Mouse (Mus musculus): ENCODE data around the gene Olfr374. TPM values are rescaled to one million over a fixed set of nuclear protein-coding genes. Genes with fewer than 3 reads are reported as not detected.

Gene Olfr374
- polyA plus RNA-seq, 1 experiment from 2014 or later: 0.28 TPM

GRCm38 (mm10) chr8:72143256-72143824 lies 36.5 kb downstream of the Olfr374 start:
- Histone ChIP-seq H3K9ac (ENCODE audit: low read length) (no peak overlapping the region), H3K9me3 (ENCODE audit: control insufficient read depth, low read length) (no peaks in the 10 kb centered on the region), H3K27ac (ENCODE audit: low read depth) (no peak overlapping the region), H3K27me3 (replicated peaks; ENCODE audit: control insufficient read depth, insufficient read depth, low read length) (no peaks in the 10 kb centered on the region), H3K4me2 (ENCODE audit: low read length) (no peak overlapping the region), H3K36me3 (ENCODE audit: control insufficient read depth, insufficient read depth, low read length) (peaks cover 100% of the 10 kb centered on the region), H3K4me3 (ENCODE audit: low read depth, low read length) (no peak overlapping the region), H3K4me1 (replicated peaks; ENCODE audit: control insufficient read depth, insufficient read depth, low read length) (0 out of 2 replicates have a peak, but pooled peaks cover under 1% of the 10 kb centered on the region)
- DNase-seq (ENCODE audit: low spot score) (no peak), ATAC-seq (replicated peaks; ENCODE audit: low FRiP score, low TSS enrichment, low read depth) (no peak)
- 94% methylated on average over 13 of the region's 13 CpGs for WGBS

GRCm38 (mm10) chr8:72144345-72144975 lies 37.6 kb downstream of the Olfr374 start:
- no peak overlapping the region for H3K4me3 ChIP-seq (ENCODE audit: low read depth, low read length)
- no peak overlapping the region for H3K27ac ChIP-seq (ENCODE audit: low read depth)
- no peaks in the 10 kb centered on the region for H3K9me3 ChIP-seq (ENCODE audit: control insufficient read depth, low read length)
- no peaks in the 10 kb centered on the region for H3K4me1 ChIP-seq (replicated peaks; ENCODE audit: control insufficient read depth, insufficient read depth, low read length)
- H3K4me2 ChIP-seq (ENCODE audit: low read length): no peak overlapping the region
- no peaks in the 10 kb centered on the region for H3K27me3 ChIP-seq (replicated peaks; ENCODE audit: control insufficient read depth, insufficient read depth, low read length)
- no peak overlapping the region for H3K9ac ChIP-seq (ENCODE audit: low read length)
- peaks cover 99% of the 10 kb centered on the region for H3K36me3 ChIP-seq (ENCODE audit: control insufficient read depth, insufficient read depth, low read length)
- ATAC-seq (replicated peaks; ENCODE audit: low FRiP score, low TSS enrichment, low read depth): no peak
- WGBS: 85% methylated on average over 5 of the region's 5 CpGs
- no peak for DNase-seq (ENCODE audit: low spot score)

GRCm38 (mm10) chr8:72145511-72145910 lies 38.7 kb downstream of the Olfr374 start:
- no peak overlapping the region for H3K9ac ChIP-seq (ENCODE audit: low read length)
- ATAC-seq (replicated peaks; ENCODE audit: low FRiP score, low TSS enrichment, low read depth): no peak
- H3K27me3 ChIP-seq (replicated peaks; ENCODE audit: control insufficient read depth, insufficient read depth, low read length): no peaks in the 10 kb centered on the region
- DNase-seq (ENCODE audit: low spot score): no peak
- H3K36me3 ChIP-seq (ENCODE audit: control insufficient read depth, insufficient read depth, low read length): peaks cover 99% of the 10 kb centered on the region
- H3K27ac ChIP-seq (ENCODE audit: low read depth): no peak overlapping the region
- WGBS: 84% methylated on average over 3 of the region's 3 CpGs
- H3K4me2 ChIP-seq (ENCODE audit: low read length): no peak overlapping the region
- no peak overlapping the region for H3K4me3 ChIP-seq (ENCODE audit: low read depth, low read length)
- H3K9me3 ChIP-seq (ENCODE audit: control insufficient read depth, low read length): no peaks in the 10 kb centered on the region
- no peaks in the 10 kb centered on the region for H3K4me1 ChIP-seq (replicated peaks; ENCODE audit: control insufficient read depth, insufficient read depth, low read length)

- H3K9ac ChIP-seq (ENCODE audit: low read length): no peak overlapping the region
- H3K36me3 ChIP-seq (ENCODE audit: control insufficient read depth, insufficient read depth, low read length): peaks cover 99% of the 10 kb centered on the region
- no peak overlapping the region for H3K27ac ChIP-seq (ENCODE audit: low read depth)
- no peaks in the 10 kb centered on the region for H3K9me3 ChIP-seq (ENCODE audit: control insufficient read depth, low read length)
- WGBS: 81% methylated on average over 1 of the region's 1 CpGs
- no peak for DNase-seq (ENCODE audit: low spot score)
- no peaks in the 10 kb centered on the region for H3K4me1 ChIP-seq (replicated peaks; ENCODE audit: control insufficient read depth, insufficient read depth, low read length)
- H3K4me3 ChIP-seq (ENCODE audit: low read depth, low read length): no peak overlapping the region
- H3K27me3 ChIP-seq (replicated peaks; ENCODE audit: control insufficient read depth, insufficient read depth, low read length): no peaks in the 10 kb centered on the region
- H3K4me2 ChIP-seq (ENCODE audit: low read length): no peak overlapping the region
- ATAC-seq (replicated peaks; ENCODE audit: low FRiP score, low TSS enrichment, low read depth): no peak
Observed at GRCm38 (mm10) chr8:72146056-72146455, 39.2 kb downstream of the Olfr374 start.

- H3K27me3 ChIP-seq (replicated peaks; ENCODE audit: control insufficient read depth, insufficient read depth, low read length): no peaks in the 10 kb centered on the region
- H3K36me3 ChIP-seq (ENCODE audit: control insufficient read depth, insufficient read depth, low read length): peaks cover 99% of the 10 kb centered on the region
- ATAC-seq (replicated peaks; ENCODE audit: low FRiP score, low TSS enrichment, low read depth) (no peak), DNase-seq (ENCODE audit: low spot score) (no peak)
- H3K27ac ChIP-seq (ENCODE audit: low read depth): no peak overlapping the region
- H3K9me3 ChIP-seq (ENCODE audit: control insufficient read depth, low read length): no peaks in the 10 kb centered on the region
- no peaks in the 10 kb centered on the region for H3K4me1 ChIP-seq (replicated peaks; ENCODE audit: control insufficient read depth, insufficient read depth, low read length)
- H3K9ac ChIP-seq (ENCODE audit: low read length): no peak overlapping the region
- 86% methylated on average over 3 of the region's 3 CpGs for WGBS
- no peak overlapping the region for H3K4me2 ChIP-seq (ENCODE audit: low read length)
- H3K4me3 ChIP-seq (ENCODE audit: low read depth, low read length): no peak overlapping the region
Observed at GRCm38 (mm10) chr8:72146556-72146955, 39.7 kb downstream of the Olfr374 start.

GRCm38 (mm10) chr8:72147266-72147665 lies 40.4 kb downstream of the Olfr374 start:
- H3K9ac ChIP-seq (ENCODE audit: low read length): no peak overlapping the region
- no peaks in the 10 kb centered on the region for H3K4me1 ChIP-seq (replicated peaks; ENCODE audit: control insufficient read depth, insufficient read depth, low read length)
- no peak overlapping the region for H3K4me2 ChIP-seq (ENCODE audit: low read length)
- no peaks in the 10 kb centered on the region for H3K9me3 ChIP-seq (ENCODE audit: control insufficient read depth, low read length)
- no peak overlapping the region for H3K4me3 ChIP-seq (ENCODE audit: low read depth, low read length)
- no peak for ATAC-seq (replicated peaks; ENCODE audit: low FRiP score, low TSS enrichment, low read depth)
- H3K36me3 ChIP-seq (ENCODE audit: control insufficient read depth, insufficient read depth, low read length): peaks cover 99% of the 10 kb centered on the region
- DNase-seq (ENCODE audit: low spot score): no peak
- no peaks in the 10 kb centered on the region for H3K27me3 ChIP-seq (replicated peaks; ENCODE audit: control insufficient read depth, insufficient read depth, low read length)
- WGBS: 61% methylated on average over 2 of the region's 2 CpGs
- no peak overlapping the region; the same call in 1 of the 2 replicates for H3K27ac ChIP-seq (ENCODE audit: low read depth)

- Histone ChIP-seq H3K4me2 (ENCODE audit: low read length) (no peak overlapping the region), H3K27ac (ENCODE audit: low read depth) (no peak overlapping the region), H3K36me3 (ENCODE audit: control insufficient read depth, insufficient read depth, low read length) (peaks cover 98% of the 10 kb centered on the region), H3K27me3 (replicated peaks; ENCODE audit: control insufficient read depth, insufficient read depth, low read length) (no peaks in the 10 kb centered on the region), H3K4me1 (replicated peaks; ENCODE audit: control insufficient read depth, insufficient read depth, low read length) (no peaks in the 10 kb centered on the region), H3K4me3 (ENCODE audit: low read depth, low read length) (no peak overlapping the region), H3K9me3 (ENCODE audit: control insufficient read depth, low read length) (no peaks in the 10 kb centered on the region), H3K9ac (ENCODE audit: low read length) (no peak overlapping the region)
- no peak for DNase-seq (ENCODE audit: low spot score)
- 92% methylated on average over 1 of the region's 1 CpGs for WGBS
- no peak for ATAC-seq (replicated peaks; ENCODE audit: low FRiP score, low TSS enrichment, low read depth)
Observed at GRCm38 (mm10) chr8:72149056-72149455, 42.2 kb downstream of the Olfr374 start.

- WGBS: 78% methylated on average over 3 of the region's 3 CpGs
- Histone ChIP-seq H3K36me3 (ENCODE audit: control insufficient read depth, insufficient read depth, low read length) (peaks cover 76% of the 10 kb centered on the region), H3K9me3 (ENCODE audit: control insufficient read depth, low read length) (no peaks in the 10 kb centered on the region), H3K4me1 (replicated peaks; ENCODE audit: control insufficient read depth, insufficient read depth, low read length) (no peaks in the 10 kb centered on the region), H3K27ac (ENCODE audit: low read depth) (no peak overlapping the region), H3K27me3 (replicated peaks; ENCODE audit: control insufficient read depth, insufficient read depth, low read length) (no peaks in the 10 kb centered on the region), H3K9ac (ENCODE audit: low read length) (no peak overlapping the region), H3K4me2 (ENCODE audit: low read length) (no peak overlapping the region), H3K4me3 (ENCODE audit: low read depth, low read length) (no peak overlapping the region)
- ATAC-seq (replicated peaks; ENCODE audit: low FRiP score, low TSS enrichment, low read depth) (no peak), DNase-seq (ENCODE audit: low spot score) (no peak)
Observed at GRCm38 (mm10) chr8:72151418-72152078, 44.7 kb downstream of the Olfr374 start.

All from intestine, embryonic 14.5 days (tissue).